Mouse (Mus musculus) ES-Bruce4 (cell line): ENCODE data around the gene Spred2. TPM values are rescaled to one million over a fixed set of nuclear protein-coding genes. Genes with fewer than 3 reads are reported as not detected.

Experiments
- H3K27ac ChIP-seq: 2 replicates; pipeline ENCODE4 v1.5.1; 2012; ENCODE audit warnings: low read length, inconsistent platforms; ENCODE audit not compliant: insufficient read depth
- H3K27me3 ChIP-seq: 2 replicates; pipeline ENCODE4 v1.6.1; 2012; ENCODE audit warnings: mild to moderate bottlenecking, low read length, inconsistent platforms; ENCODE audit not compliant: control insufficient read depth, poor library complexity, insufficient read depth, severe bottlenecking
- H3K36me3 ChIP-seq: 2 replicates; pipeline ENCODE4 v1.6.1; 2012; ENCODE audit warnings: inconsistent platforms, mild to moderate bottlenecking, low read length, moderate library complexity; ENCODE audit not compliant: control insufficient read depth, poor library complexity, insufficient read depth, severe bottlenecking
- H3K4me1 ChIP-seq: one replicate; pipeline ENCODE4 v1.8.1; 2011; ENCODE audit warnings: low read length; ENCODE audit not compliant: control insufficient read depth, insufficient read depth
- H3K4me3 ChIP-seq: 2 replicates; pipeline ENCODE4 v1.5.1; 2011; ENCODE audit warnings: low read depth, mild to moderate bottlenecking, low read length
- H3K9ac ChIP-seq: 2 replicates; pipeline ENCODE4 v1.6.1; 2012; ENCODE audit warnings: low read depth, mild to moderate bottlenecking, inconsistent platforms; ENCODE audit not compliant: poor library complexity, severe bottlenecking
- H3K9me3 ChIP-seq: replicated peaks from 2 replicates; pipeline ENCODE4 v1.6.1; 2012; ENCODE audit warnings: mild to moderate bottlenecking, low read length, inconsistent platforms; ENCODE audit not compliant: control insufficient read depth, poor library complexity, insufficient read depth, severe bottlenecking
- CTCF ChIP-seq: IDR thresholded peaks from one replicate; pipeline ENCODE4 v1.8.1; 2011; ENCODE audit warnings: low read depth, low read length
- EP300 ChIP-seq: IDR thresholded peaks from 2 replicates; pipeline ENCODE4 v1.6.1; 2011; ENCODE audit warnings: low read depth, low read length; ENCODE audit not compliant: insufficient read depth
- POLR2A ChIP-seq: IDR thresholded peaks from one replicate; pipeline ENCODE4 v1.8.1; 2011; ENCODE audit warnings: low read length; ENCODE audit not compliant: insufficient read depth
- polyA plus RNA-seq: library from polyadenylated mRNA; stranded (reverse); fragments of >200 nt; gene quantifications from 2 replicates; pipeline ENCODE4 v1.2.4, GENCODE M21; 2011; ENCODE audit warnings: low read depth; ENCODE audit not compliant: missing spikeins, insufficient read depth, insufficient read length

The Spred2 gene
- polyA plus RNA-seq, 1 experiment = 41.9 TPM

- Histone ChIP-seq H3K27ac (no peak overlapping the region), H3K4me3 (no peak overlapping the region), H3K9me3 (peaks cover 9% of the 10 kb centered on the region; the same call in 1 of the 2 replicates), H3K27me3 (no peaks in the 10 kb centered on the region), H3K9ac (no peak overlapping the region), H3K36me3 (peaks cover 4% of the 10 kb centered on the region), H3K4me1 (no peaks in the 10 kb centered on the region)
- TF ChIP-seq CTCF (no peak), EP300 (no peak), POLR2A (no peak)
Measured at GRCm38 (mm10) chr11:19938456-19939004, 14.4 kb downstream of the Spred2 start.

- TF ChIP-seq POLR2A (no peak), CTCF (no peak), EP300 (no peak)
- H3K9ac ChIP-seq = no peak overlapping the region
- no peak overlapping the region for H3K4me3 ChIP-seq
- H3K27ac ChIP-seq = no peak overlapping the region
- peaks cover 9% of the 10 kb centered on the region; the same call in 1 of the 2 replicates for H3K9me3 ChIP-seq
- H3K36me3 ChIP-seq = peaks cover 2% of the 10 kb centered on the region
- H3K27me3 ChIP-seq = no peaks in the 10 kb centered on the region
- no peaks in the 10 kb centered on the region for H3K4me1 ChIP-seq
Measured at GRCm38 (mm10) chr11:19939305-19939730, 15.1 kb downstream of the Spred2 start.

GRCm38 (mm10) chr11:19939831-19940230, 15.7 kb downstream of the Spred2 start:
- TF ChIP-seq CTCF (no peak), EP300 (no peak), POLR2A (no peak)
- no peak overlapping the region for H3K4me3 ChIP-seq

GRCm38 (mm10) chr11:19941156-19941777, 17.1 kb downstream of the Spred2 start:
- no peak for TF ChIP-seq POLR2A
- TF ChIP-seq EP300 = no peak
- no peak for TF ChIP-seq CTCF
- Histone ChIP-seq H3K27me3 (no peaks in the 10 kb centered on the region), H3K27ac (no peak overlapping the region), H3K9me3 (peaks cover 9% of the 10 kb centered on the region; the same call in 1 of the 2 replicates), H3K9ac (no peak overlapping the region), H3K4me3 (no peak overlapping the region), H3K4me1 (no peaks in the 10 kb centered on the region), H3K36me3 (peaks cover 5% of the 10 kb centered on the region)

More at GRCm38 (mm10) chr11:19939831-19940230, 15.7 kb downstream of the Spred2 start:
- no peaks in the 10 kb centered on the region for H3K4me1 ChIP-seq
- H3K9me3 ChIP-seq = peaks cover 9% of the 10 kb centered on the region; the same call in 1 of the 2 replicates
- H3K9ac ChIP-seq = no peak overlapping the region
- H3K27ac ChIP-seq = no peak overlapping the region
- H3K36me3 ChIP-seq = peaks cover 2% of the 10 kb centered on the region
- no peaks in the 10 kb centered on the region for H3K27me3 ChIP-seq

- H3K4me3 ChIP-seq = no peak overlapping the region
- H3K9ac ChIP-seq = no peak overlapping the region
- H3K9me3 ChIP-seq = peaks cover 9% of the 10 kb centered on the region; the same call in 1 of the 2 replicates
- H3K36me3 ChIP-seq = peaks cover 5% of the 10 kb centered on the region
- H3K27ac ChIP-seq = no peak overlapping the region
- TF ChIP-seq CTCF (no peak), EP300 (no peak), POLR2A (no peak)
- H3K4me1 ChIP-seq = no peaks in the 10 kb centered on the region
- H3K27me3 ChIP-seq = no peaks in the 10 kb centered on the region
Measured at GRCm38 (mm10) chr11:19941978-19942377, 17.8 kb downstream of the Spred2 start.

- H3K36me3 ChIP-seq = peaks cover 5% of the 10 kb centered on the region
Measured at GRCm38 (mm10) chr11:19943753-19944152, 19.6 kb downstream of the Spred2 start.

More at GRCm38 (mm10) chr11:19943753-19944152, 19.6 kb downstream of the Spred2 start:
- peaks cover 5% of the 10 kb centered on the region for H3K4me1 ChIP-seq
- H3K9ac ChIP-seq = no peak overlapping the region
- no peak overlapping the region for H3K27ac ChIP-seq
- H3K27me3 ChIP-seq = no peaks in the 10 kb centered on the region
- no peaks in the 10 kb centered on the region for H3K9me3 ChIP-seq
- TF ChIP-seq CTCF (no peak), POLR2A (no peak), EP300 (no peak)
- H3K4me3 ChIP-seq = no peak overlapping the region
